Mouse (Mus musculus) effector memory CD4-positive, alpha-beta T cell, adult 5 months (primary cell): ENCODE measurements around the gene Clec9a. TPM values are rescaled to one million over a fixed set of nuclear protein-coding genes. Genes with fewer than 3 reads are reported as not detected.

Source experiments
- polyA plus RNA-seq: library from polyadenylated mRNA; unstranded; fragments of 100-300 nt; shearing (Covaris generic); gene quantifications from one replicate; pipeline ENCODE4 v1.2.1, GENCODE M21; 2017

The Clec9a gene
- polyA plus RNA-seq = not detected

GRCm38 (mm10) chr6:129408562-129408961, at the start of gene Clec9a:
Gene Clec9a (plus strand): TSS chr6:129408862.

GRCm38 (mm10) chr6:129385774-129386173, 22.9 kb upstream of the Clec9a start, which contains the start of gene Clec12b:
Gene Clec12b (minus strand): TSS chr6:129385874.

GRCm38 (mm10) chr6:129396997-129397396, 11.7 kb upstream of the Clec9a start, which contains the start of gene Clec1b:
Gene Clec1b (plus strand): TSS chr6:129397297.

GRCm38 (mm10) chr6:129451411-129452039, 42.9 kb downstream of the Clec9a start, which contains the start of gene Clec1a:
Gene Clec1a (minus strand): TSS chr6:129452000.

Other genes starting within 250 kb of the Clec9a start
- 25.9 TPM for gene Clec2d, start 228.2 kb upstream of the Clec9a start, polyA plus RNA-seq
- 808 TPM for gene Cd69, start 133.4 kb upstream of the Clec9a start, polyA plus RNA-seq
- not detected for gene 4922502D21Rik, start 77.1 kb upstream of the Clec9a start, polyA plus RNA-seq
- not detected for gene Clec12a, start 66.2 kb upstream of the Clec9a start, polyA plus RNA-seq
- not detected for gene Clec12b, start 23.0 kb upstream of the Clec9a start, polyA plus RNA-seq
- gene Clec1b, start 11.6 kb upstream of the Clec9a start, polyA plus RNA-seq = 0.09 TPM
- gene Clec1a, start 43.1 kb downstream of the Clec9a start, polyA plus RNA-seq = not detected
- 0.10 TPM for gene Olr1, start 98.3 kb downstream of the Clec9a start, polyA plus RNA-seq
- not detected for gene Tmem52b, start 103.7 kb downstream of the Clec9a start, polyA plus RNA-seq
- gene Gabarapl1, start 124.3 kb downstream of the Clec9a start, polyA plus RNA-seq = 33.1 TPM
- 0.51 TPM for gene Klre1, start 169.0 kb downstream of the Clec9a start, polyA plus RNA-seq
- 29.8 TPM for gene Klrd1, start 182.9 kb downstream of the Clec9a start, polyA plus RNA-seq
- gene Klrk1, start 215.0 kb downstream of the Clec9a start, polyA plus RNA-seq = 82.6 TPM
- not detected for gene Klrc3, start 234.5 kb downstream of the Clec9a start, polyA plus RNA-seq